Mouse (Mus musculus): ENCODE measurements around the gene Adamtsl5. TPM values are rescaled to one million over a fixed set of nuclear protein-coding genes. Genes with fewer than 3 reads are reported as not detected.

The Adamtsl5 gene
- total RNA-seq, 4 experiments from 2014 or later = 87.9 to 109 (median 99.6) TPM

DNA sequence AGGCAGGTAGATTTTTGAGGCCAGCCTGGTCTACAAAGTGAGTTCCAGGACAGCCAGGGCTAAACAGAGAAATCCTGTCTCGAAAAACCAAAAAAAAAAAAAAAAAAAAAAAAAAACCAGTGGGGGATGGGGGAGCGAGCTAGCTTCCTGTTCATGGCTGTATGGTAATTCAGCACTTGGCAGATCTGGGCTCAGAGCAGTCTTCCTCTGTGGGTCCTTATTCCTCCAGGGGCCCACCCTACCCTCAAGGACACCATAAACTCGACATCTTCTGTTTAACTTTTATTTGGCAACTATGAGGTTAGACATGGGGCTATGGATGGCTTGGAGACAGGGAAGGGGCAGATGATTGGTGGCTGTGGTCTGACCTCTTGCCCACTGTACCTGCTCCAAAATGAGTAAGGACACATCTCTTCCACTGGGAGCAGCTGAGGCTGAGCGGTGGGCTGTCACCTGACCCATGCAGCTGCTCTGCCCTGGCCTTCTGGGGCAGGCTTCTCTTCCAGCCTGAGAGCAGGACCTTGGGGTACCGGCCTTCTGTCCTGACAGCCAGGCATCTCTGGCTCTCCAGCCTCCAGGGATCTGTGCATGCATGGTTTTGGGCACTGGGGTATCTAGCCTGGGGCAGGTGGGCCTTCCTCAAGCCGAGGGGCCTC, 27.1 kb downstream of the Adamtsl5 start:
- DNase-seq (ENCODE audit: low spot score) = no peak

DNA sequence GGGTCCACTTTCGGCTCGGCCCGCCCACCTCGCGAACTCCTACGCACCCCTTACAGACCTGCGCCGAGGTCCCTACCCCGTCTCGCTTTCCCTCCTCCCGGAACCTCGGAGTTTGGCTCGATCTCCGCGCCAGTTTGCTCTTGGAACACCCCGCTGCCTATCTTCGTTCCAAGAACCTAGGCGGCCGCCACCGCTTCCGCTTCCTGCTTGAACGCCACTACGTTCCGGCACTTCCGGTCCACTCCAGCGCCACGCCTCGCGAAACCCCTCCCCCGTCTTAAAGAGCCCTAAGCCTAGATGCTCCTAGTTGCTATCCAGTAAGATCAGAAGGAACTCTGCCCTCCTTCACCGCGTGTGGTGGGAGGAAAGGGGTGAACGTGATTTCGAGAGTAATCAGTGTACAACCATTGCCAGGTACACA, 27.9 kb downstream of the Adamtsl5 start, which contains the start of gene 2310011J03Rik:
TSS of gene 2310011J03Rik (minus strand) at position 198 of the 421 bp plus-strand sequence.
- DNase-seq (ENCODE audit: low spot score) = peak; percentile 96

DNA sequence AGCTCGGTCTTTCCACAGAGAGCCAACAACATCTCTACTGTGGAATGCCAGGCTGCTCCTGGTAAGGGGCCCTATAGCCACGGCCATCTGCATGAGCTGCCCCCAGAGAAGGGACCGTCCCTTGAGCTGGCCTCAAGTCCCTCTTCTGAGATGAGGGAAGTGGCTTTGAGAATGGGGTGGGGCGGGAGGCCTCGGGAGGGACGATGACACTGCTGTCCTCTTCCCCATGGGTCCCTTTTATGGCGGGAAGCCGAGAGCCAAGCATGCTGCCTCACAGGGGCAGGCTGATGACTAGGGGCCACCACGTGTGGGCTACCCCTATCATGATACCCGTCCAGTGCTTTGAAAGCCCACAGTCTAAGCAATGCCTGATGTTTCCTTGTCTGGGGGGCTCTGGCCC, 31.2 kb downstream of the Adamtsl5 start:
- DNase-seq (ENCODE audit: low spot score) = no peak

DNA sequence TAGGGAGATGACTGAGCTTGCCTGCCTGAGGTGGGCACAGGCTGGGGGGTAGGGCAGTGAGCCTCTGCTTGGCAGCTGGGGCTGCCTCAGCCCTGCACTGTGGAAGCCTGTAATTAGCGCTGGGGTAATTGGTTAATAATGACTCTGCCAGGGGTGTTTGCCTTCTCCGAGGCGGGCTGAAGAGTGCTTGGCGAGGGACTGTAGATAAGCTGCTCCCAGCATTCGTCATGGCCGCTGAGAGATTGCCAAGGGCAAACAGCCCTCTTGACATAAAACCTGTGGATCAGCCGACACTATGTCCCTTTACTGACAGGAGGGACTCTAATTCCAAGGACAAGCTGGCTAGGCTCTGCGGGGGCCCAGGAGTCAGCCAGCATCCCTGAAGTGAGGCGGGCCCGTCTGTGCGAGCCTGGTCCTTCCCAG, 31.8 kb downstream of the Adamtsl5 start:
- DNase-seq (ENCODE audit: low spot score) = no peak

DNA sequence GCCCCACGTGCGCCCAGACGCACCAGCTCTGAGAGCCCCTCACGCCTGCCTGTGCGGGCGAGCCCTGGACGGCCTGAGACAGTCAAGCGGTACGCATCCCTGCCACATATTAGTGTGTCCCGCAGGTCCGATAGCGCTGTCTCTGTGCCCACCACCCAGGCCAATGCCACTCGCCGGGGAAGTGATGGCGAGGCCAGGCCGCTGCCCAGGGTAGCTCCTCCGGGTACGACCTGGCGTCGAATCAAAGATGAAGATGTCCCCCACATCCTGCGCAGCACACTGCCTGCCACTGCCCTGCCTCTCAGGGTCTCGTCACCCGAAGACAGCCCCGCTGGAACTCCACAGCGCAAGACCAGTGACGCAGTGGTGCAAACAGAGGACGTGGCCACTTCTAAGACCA, 32.9 kb downstream of the Adamtsl5 start:
- DNase-seq (ENCODE audit: low spot score) = no peak

DNA sequence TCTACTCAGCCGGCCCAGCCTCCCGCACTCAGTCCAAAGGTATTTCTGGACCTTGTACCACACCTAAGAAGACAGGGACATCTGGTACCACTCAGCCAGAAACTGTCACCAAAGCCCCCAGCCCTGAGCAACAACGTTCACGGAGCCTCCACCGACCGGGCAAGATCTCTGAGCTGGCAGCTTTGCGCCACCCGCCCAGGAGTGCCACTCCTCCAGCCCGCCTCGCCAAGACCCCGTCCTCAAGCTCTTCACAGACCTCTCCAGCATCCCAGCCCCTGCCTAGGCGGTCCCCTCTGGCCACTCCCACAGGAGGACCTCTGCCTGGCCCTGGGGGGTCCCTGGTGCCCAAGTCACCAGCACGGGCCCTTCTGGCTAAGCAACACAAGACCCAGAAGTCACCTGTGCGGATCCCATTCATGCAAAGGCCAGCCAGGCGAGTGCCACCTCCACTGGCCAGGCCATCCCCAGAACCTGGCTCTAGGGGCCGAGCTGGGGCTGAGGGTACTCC, 33.7 kb downstream of the Adamtsl5 start:
- no peak for DNase-seq (ENCODE audit: low spot score)

DNA sequence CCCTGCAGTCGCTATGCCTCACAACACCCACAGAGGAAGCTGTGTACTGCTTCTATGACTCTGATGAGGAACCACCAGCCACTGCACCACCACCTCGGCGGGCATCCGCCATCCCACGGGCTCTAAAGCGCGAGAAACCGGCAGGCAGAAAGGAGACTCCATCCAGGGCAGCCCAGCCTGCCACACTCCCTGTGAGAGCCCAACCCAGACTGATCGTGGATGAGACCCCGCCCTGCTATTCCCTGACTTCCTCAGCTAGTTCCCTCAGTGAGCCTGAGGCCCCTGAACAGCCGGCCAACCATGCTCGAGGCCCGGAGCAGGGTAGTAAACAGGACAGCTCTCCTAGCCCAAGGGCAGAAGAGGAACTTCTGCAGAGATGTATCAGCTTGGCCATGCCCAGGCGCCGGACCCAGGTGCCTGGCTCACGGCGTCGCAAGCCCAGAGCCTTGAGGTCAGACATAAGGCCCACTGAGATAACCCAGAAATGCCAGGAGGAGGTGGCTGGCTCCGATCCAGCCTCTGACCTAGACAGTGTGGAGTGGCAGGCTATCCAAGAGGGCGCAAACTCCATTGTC, 34.5 kb downstream of the Adamtsl5 start:
- no peak for DNase-seq (ENCODE audit: low spot score)

DNA sequence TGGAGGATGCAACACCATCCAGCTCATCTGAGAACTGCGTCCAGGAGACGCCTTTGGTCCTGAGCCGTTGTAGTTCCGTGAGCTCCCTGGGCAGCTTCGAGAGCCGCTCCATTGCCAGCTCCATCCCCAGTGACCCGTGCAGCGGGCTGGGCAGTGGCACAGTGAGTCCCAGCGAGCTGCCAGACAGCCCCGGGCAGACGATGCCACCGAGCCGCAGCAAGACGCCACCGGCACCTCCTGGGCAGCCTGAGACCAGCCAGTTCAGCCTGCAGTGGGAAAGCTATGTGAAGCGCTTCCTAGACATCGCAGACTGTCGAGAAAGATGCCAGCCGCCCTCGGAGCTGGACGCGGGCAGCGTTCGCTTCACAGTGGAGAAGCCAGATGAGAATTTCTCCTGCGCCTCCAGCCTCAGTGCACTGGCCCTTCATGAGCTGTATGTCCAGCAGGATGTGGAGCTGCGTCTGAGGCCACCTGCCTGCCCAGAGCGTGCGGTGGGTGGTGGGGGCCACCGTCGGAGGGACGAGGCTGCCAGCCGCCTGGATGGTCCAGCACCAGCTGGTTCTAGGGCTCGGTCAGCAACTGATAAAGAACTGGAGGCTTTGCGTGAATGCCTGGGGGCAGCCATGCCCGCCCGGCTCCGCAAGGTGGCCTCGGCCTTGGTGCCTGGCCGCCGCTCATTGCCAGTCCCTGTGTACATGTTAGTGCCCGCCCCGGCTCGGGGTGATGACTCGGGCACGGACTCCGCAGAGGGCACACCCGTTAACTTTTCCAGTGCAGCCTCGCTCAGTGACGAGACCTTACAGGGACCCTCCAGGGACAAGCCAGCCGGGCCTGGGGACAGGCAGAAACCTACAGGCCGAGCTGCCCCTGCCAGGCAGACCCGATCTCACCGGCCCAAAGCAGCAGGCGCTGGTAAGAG, 35.4 kb downstream of the Adamtsl5 start:
- DNase-seq (ENCODE audit: low spot score) = no peak

DNA sequence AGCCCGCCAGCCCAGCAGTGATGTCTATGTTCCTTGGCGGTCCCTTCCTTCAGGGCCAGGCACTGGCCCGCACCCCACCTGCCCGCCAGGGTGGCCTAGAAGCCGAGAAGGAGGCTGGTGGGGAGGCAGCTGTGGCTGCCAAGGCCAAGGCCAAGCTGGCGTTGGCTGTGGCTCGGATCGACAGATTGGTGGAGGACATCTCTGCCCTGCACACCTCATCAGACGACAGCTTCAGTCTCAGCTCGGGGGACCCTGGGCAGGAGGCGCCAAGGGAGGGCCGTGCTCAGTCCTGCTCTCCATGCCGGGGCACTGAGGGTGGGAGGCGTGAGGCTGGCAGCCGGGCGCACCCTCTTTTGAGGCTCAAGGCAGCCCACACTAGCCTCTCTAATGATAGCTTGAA, 36.7 kb downstream of the Adamtsl5 start:
- DNase-seq (ENCODE audit: low spot score) = no peak

DNA sequence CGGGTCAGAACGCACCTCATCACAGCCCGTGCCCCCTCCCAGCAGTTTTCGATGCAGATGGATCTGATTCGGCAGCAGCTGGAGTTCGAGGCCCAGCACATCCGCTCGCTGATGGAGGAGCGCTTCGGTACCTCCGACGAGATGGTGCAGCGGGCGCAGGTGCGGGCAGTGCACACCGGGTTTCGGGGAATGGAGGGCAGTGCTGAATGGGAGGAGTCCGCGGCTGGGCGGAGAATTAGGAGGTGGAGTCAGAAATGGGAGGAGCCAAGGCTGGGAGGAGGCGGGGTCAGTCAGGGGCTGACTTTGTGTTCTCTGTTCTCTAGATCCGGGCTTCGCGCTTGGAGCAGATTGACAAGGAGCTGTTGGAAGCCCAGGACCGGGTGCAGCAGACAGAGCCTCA, 43.4 kb downstream of the Adamtsl5 start:
- DNase-seq (ENCODE audit: low spot score) = no peak

DNA sequence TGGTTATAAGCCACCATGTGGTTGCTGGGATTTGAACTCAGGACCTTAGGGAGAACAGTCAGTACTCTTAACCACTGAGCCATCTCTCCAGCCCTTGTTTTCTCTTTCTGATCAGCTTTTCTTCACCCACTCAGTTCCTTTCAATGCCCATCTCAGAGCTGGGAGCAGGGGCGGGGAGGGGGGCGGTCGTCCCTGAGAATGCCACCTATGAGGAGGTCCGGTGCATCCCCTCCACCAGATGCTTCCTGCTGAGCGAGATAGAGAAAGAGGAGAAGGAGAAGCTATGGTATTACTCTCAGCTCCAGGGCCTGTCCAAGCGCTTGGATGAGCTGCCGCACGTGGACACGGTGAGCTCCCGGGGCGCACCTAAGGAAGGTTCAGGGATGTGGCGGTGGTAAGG, 43.8 kb downstream of the Adamtsl5 start:
- no peak for DNase-seq (ENCODE audit: low spot score)

DNA sequence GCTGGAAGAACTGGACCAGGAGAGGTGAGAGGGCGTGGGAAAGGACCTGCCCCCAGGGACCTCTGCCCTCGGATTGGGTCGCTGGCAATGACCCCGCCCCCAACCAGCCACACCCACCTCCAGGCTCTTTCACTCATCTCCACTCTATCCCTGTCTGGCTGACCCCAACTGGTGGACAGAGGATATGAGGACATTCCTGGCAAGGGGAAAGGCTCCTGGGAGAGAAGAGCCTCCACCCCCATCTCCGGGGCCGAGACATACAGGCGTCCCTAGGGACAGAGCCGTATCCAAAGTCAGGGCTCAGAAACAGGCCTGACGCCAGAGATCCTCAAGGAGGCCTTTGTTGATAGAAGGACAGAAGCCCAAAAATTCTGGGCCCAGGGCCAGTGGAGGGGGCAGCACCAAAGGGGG, 45.7 kb downstream of the Adamtsl5 start:
- DNase-seq (ENCODE audit: low spot score) = peak; percentile 85

DNA sequence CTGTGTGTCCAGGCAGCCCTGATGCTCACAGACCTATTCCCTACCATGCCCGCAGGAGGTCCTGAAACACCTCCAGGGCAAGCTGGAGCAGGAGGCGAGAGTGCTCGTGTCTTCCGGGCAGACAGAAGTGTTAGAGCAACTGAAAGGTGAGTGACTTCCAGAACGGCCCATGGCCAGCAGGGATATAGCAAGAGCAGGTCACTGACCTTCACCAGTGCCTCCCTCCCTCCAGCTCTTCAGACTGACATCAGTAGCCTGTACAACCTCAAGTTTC, 46.2 kb downstream of the Adamtsl5 start:
- no peak for DNase-seq (ENCODE audit: low spot score)

DNA sequence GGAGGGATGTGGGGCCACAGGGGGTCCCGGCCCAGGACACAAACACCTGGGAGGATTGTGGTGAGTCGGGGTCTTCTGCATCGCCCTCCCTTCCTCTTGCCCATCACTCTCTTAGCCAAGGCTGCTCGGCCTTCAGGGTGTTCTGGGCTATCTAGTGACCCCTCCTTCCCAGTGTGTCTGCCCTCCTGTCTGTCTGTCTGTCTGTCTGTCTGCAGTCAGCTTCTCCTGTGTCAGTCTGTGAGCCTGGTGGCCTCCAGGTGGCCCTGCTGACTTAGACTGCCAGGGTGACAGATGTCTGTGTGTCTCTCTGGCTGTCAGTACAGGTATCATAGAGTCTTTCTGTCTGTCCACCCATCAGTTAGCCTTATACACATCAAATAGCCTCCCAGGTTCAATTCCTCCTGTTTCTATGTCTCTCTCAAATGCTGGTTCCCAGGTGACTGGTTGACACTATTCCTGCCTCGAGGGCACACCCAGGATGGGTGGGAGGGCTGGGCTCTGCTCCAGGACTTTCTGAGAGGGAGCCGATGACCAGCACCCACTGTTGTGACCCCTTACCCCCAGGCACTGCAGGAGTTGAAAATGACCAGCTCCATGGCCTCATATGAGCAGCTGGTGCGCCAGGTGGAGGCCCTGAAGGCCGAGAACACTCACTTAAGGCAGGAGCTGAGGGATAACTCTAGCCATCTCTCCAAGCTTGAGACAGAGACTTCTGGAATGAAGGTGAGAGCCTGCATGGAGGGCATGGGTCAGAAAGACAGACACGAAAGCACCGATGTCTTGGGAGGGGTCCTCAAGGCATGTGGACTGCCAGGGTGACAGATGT, 46.7 kb downstream of the Adamtsl5 start:
- DNase-seq (ENCODE audit: low spot score) = no peak

DNA sequence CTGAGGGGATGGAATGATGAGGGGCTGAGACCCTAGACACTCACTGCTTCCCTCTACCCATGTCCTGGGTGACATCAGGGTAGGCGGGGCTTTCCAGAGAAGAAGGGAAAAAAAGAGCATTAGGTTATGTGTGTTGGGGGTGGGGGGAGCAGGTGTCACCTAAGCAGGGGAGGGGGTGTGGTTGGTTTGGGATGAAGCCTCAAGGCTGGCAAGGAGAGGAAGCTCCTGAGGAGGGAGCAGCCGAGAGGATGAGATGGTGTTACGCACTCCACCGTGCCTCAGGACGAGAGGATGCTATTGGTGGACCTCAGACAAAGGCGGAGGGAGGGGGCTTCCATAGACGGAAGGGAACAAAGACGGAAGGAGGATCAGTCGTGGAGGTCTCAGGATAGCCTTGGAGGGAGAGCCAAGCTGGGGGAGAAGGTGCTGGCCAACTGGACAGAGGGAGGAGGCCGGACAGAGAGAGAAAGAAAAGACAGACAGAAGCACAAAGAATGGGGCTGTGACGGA, 47.5 kb downstream of the Adamtsl5 start:
- no peak for DNase-seq (ENCODE audit: low spot score)

DNA sequence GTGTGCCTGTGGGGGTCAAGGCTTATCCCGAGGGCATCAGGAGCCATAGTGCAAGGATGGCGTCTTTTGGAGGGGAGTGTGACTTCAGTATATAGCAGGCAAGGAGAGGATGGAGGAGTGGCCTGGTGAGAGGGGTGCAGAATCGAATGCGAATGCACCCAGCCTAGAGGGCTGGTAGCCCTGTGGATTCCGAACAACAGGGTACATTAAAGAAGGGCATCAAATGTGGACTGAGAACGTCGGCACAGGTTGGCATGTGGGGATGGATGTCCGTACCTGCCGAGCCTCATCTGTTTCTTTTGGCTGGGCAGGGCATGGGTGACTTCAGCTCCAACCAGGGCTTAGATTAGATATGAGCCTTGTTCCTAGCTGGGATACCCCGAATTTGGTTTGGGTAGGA, 48.4 kb downstream of the Adamtsl5 start:
- no peak for DNase-seq (ENCODE audit: low spot score)

DNA sequence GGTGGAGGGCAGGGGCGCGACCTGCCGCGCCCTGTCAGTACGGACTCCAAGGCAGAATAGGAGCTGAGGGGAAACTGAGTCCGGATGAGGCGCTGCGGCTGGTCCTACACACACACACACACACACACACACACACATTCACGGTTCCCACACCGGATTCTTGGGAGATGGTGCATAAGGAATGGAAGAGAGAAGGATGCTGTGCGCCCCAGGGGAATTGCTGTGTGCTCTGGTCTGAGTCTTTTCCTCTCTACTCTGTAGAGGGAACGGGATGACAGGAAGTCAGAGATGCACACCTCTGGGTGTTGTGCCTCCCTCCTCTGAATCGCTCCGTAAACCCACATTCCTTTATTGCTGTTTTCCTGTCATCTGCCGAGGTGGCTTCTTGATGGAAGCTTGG, 48.9 kb downstream of the Adamtsl5 start:
- DNase-seq (ENCODE audit: low spot score) = no peak

DNA sequence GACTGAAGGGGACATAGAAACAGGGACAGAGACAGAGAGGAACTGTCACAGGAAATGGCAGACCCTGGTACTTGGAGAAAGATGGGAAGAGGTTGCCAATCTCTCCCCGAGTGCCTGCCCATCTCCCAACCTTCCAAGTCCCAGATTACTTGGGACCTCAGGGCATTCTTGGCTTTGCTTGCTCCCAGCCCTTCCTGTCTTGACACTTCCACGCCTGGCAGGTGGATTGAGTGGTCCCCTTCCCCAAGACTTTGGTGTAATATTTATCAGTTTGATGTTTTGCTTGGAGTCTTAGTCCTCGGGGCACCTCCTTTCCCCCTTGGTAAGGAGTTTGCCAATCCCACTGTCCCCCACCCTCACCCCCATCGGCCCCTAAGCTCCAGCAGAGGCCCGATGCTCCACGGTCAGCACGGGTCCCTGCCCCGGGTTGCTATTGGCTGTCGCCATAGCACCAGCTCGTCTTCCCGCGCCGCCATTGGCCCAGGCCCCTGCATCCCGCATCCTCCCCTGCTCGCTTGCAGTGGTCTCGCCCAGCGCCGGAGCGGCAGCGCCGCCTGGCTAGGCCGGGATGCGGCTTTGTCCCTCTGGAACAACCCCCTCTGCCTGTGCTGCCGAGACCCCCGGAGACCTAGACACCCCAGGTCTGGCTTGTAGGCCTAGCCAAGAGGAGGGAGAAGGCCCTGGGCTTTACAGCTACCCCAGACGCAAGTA, 49.5 kb downstream of the Adamtsl5 start:
- no peak for DNase-seq (ENCODE audit: low spot score)

DNA sequence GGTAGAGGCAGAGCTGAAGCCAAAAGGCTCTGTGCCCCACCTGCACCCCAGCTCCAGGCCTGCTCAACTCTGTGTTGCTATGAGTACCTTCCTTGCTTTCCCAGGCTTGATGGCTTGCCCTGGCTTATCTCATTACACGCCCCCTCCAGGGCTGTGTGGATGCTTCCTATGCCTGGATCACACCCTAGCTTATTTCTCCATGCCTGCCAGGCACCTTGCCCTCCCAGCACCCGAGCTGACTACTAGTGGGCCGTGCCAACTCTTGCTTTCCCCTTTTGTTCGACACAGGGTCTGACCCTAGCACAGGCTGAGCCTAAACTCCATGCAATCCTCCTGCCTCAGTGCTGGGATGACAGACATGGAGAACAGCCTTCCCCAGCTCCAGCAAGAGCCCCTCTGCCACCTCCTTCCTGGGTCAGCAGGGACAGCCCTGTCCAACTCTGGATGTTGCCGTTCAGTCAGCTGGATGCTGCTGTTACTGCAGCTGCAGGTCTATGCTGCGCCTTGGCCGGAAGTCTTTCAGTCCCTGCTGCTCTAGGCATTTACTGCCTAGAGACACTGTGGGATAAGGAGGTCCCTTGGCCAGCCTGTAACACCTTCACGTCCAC, 50.6 kb downstream of the Adamtsl5 start:
- no peak for DNase-seq (ENCODE audit: low spot score)

DNA sequence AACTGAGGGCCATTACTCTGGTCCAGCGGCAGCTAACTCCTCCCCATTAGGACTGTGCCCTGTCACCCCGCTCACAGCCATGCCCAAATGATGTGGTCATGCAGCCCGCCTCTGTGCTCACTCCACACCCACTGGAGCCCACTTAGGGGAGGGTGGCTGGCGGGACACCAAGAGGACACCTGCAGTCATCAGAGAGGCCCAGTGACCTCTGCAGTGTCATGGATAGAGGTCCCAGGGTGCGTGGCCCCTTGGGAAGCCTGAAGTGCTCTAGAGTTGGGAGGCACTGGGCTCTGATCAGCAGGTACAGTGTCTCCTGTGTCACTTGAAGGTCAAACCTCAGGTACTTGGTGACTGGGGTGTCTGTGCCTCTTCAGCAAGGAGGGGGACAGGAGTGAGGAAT, 51.4 kb downstream of the Adamtsl5 start:
- no peak for DNase-seq (ENCODE audit: low spot score)
